Mouse (Mus musculus): ENCODE measurements around the gene Igf2bp1.

Gene Igf2bp1

GRCm38 (mm10) chr11:96007516-96008235 lies 1.9 kb upstream of the Igf2bp1 start:
- DNase-seq (ENCODE audit: inconsistent age in 2 of 2, low spot score in 1 of 2): peak in 1 of 2 experiments; percentile 67

- peak in 1 of 2 experiments; percentile 60 for DNase-seq (ENCODE audit: inconsistent age in 2 of 2, low spot score in 1 of 2)
Measured at GRCm38 (mm10) chr11:96006852-96007515, 1.2 kb upstream of the Igf2bp1 start.

- peak in 1 of 2 experiments; percentile 69 for DNase-seq (ENCODE audit: inconsistent age in 2 of 2, low spot score in 1 of 2)
Measured at GRCm38 (mm10) chr11:96006367-96006851, 669 bp upstream of the Igf2bp1 start.

- no peak for DNase-seq (ENCODE audit: inconsistent age in 2 of 2, low spot score in 1 of 2)
Measured at GRCm38 (mm10) chr11:96004793-96005402, 842 bp downstream of the Igf2bp1 start.

- peak in 1 of 2 experiments; percentile 63 for DNase-seq (ENCODE audit: inconsistent age in 2 of 2, low spot score in 1 of 2)
Measured at GRCm38 (mm10) chr11:96003969-96004792, 1.6 kb downstream of the Igf2bp1 start.

- DNase-seq (ENCODE audit: inconsistent age in 2 of 2, low spot score in 1 of 2): no peak
Measured at GRCm38 (mm10) chr11:96003100-96003900, 2.4 kb downstream of the Igf2bp1 start.

GRCm38 (mm10) chr11:95994151-95994550 lies 11.6 kb downstream of the Igf2bp1 start:
- no peak for DNase-seq (ENCODE audit: inconsistent age in 2 of 2, low spot score in 1 of 2)

GRCm38 (mm10) chr11:95990886-95991708 lies 14.6 kb downstream of the Igf2bp1 start:
- no peak for DNase-seq (ENCODE audit: inconsistent age in 2 of 2, low spot score in 1 of 2)

GRCm38 (mm10) chr11:95990431-95990830 lies 15.3 kb downstream of the Igf2bp1 start:
- no peak for DNase-seq (ENCODE audit: inconsistent age in 2 of 2, low spot score in 1 of 2)

GRCm38 (mm10) chr11:95989864-95990263 lies 15.9 kb downstream of the Igf2bp1 start:
- no peak for DNase-seq (ENCODE audit: inconsistent age in 2 of 2, low spot score in 1 of 2)

GRCm38 (mm10) chr11:95988533-95988932 lies 17.2 kb downstream of the Igf2bp1 start:
- peak; percentile 66 to 85 for DNase-seq (ENCODE audit: inconsistent age in 2 of 2, low spot score in 1 of 2)

GRCm38 (mm10) chr11:95987854-95988447 lies 17.8 kb downstream of the Igf2bp1 start:
- DNase-seq (ENCODE audit: inconsistent age in 2 of 2, low spot score in 1 of 2): no peak

GRCm38 (mm10) chr11:95982475-95982874 lies 23.3 kb downstream of the Igf2bp1 start:
- DNase-seq (ENCODE audit: inconsistent age in 2 of 2, low spot score in 1 of 2): no peak

GRCm38 (mm10) chr11:95981804-95982203 lies 23.9 kb downstream of the Igf2bp1 start:
- DNase-seq (ENCODE audit: inconsistent age in 2 of 2, low spot score in 1 of 2): no peak

GRCm38 (mm10) chr11:95980762-95981418 lies 24.9 kb downstream of the Igf2bp1 start:
- DNase-seq (ENCODE audit: inconsistent age in 2 of 2, low spot score in 1 of 2): peak in 1 of 2 experiments; percentile 54

- no peak for DNase-seq (ENCODE audit: inconsistent age in 2 of 2, low spot score in 1 of 2)
Measured at GRCm38 (mm10) chr11:95978487-95978886, 27.3 kb downstream of the Igf2bp1 start.

- DNase-seq (ENCODE audit: inconsistent age in 2 of 2, low spot score in 1 of 2): no peak
Measured at GRCm38 (mm10) chr11:95976290-95976689, 29.4 kb downstream of the Igf2bp1 start.

- DNase-seq (ENCODE audit: inconsistent age in 2 of 2, low spot score in 1 of 2): no peak
Measured at GRCm38 (mm10) chr11:95975694-95976093, 30.0 kb downstream of the Igf2bp1 start.
